Mouse (Mus musculus): ENCODE measurements around the gene Asz1.

Gene Asz1

GRCm38 (mm10) chr6:18108934-18109333, at the start of gene Asz1:
Gene Asz1 (minus strand): TSS chr6:18109061.
- in situ Hi-C loops (cut with MboI; ENCODE audit: low pct_unique_long_range_greater_than_20kb in 1 of 2, low sequenced_read_pairs in 2 of 2, unreplicated experiment in 1 of 2), result no loop called here

GRCm38 (mm10) chr6:18153031-18153430, 44.2 kb upstream of the Asz1 start:
- in situ Hi-C loops (cut with MboI; ENCODE audit: low pct_unique_long_range_greater_than_20kb in 1 of 2, low sequenced_read_pairs in 2 of 2, unreplicated experiment in 1 of 2), result no loop called here

GRCm38 (mm10) chr6:18135246-18135645, 26.4 kb upstream of the Asz1 start:
- in situ Hi-C loops (cut with MboI; ENCODE audit: low pct_unique_long_range_greater_than_20kb in 1 of 2, low sequenced_read_pairs in 2 of 2, unreplicated experiment in 1 of 2), result no loop called here

- in situ Hi-C loops (cut with MboI; ENCODE audit: low pct_unique_long_range_greater_than_20kb in 1 of 2, low sequenced_read_pairs in 2 of 2, unreplicated experiment in 1 of 2), result no loop called here
Observed at GRCm38 (mm10) chr6:18128059-18128458, 19.2 kb upstream of the Asz1 start.

GRCm38 (mm10) chr6:18127206-18127983, 18.5 kb upstream of the Asz1 start:
- in situ Hi-C loops (cut with MboI; ENCODE audit: low pct_unique_long_range_greater_than_20kb in 1 of 2, low sequenced_read_pairs in 2 of 2, unreplicated experiment in 1 of 2), result no loop called here

GRCm38 (mm10) chr6:18096861-18097260, 12.0 kb downstream of the Asz1 start:
- in situ Hi-C loops (cut with MboI; ENCODE audit: low pct_unique_long_range_greater_than_20kb in 1 of 2, low sequenced_read_pairs in 2 of 2, unreplicated experiment in 1 of 2), result loop anchor here (25.0 kb wide), 1 partner anchor 265 kb away; no protein-coding TSS in a partner anchor

- in situ Hi-C loops (cut with MboI; ENCODE audit: low pct_unique_long_range_greater_than_20kb in 1 of 2, low sequenced_read_pairs in 2 of 2, unreplicated experiment in 1 of 2), result loop anchor here (25.0 kb wide), 1 partner anchor 273 kb away; no protein-coding TSS in a partner anchor
Observed at GRCm38 (mm10) chr6:18089098-18089497, 19.8 kb downstream of the Asz1 start.

- in situ Hi-C loops (cut with MboI; ENCODE audit: low pct_unique_long_range_greater_than_20kb in 1 of 2, low sequenced_read_pairs in 2 of 2, unreplicated experiment in 1 of 2), result loop anchor here (25.0 kb wide), 1 partner anchor 275 kb away; no protein-coding TSS in a partner anchor
Observed at GRCm38 (mm10) chr6:18087160-18087804, 21.6 kb downstream of the Asz1 start.

GRCm38 (mm10) chr6:18078615-18079014, 30.2 kb downstream of the Asz1 start:
- in situ Hi-C loops (cut with MboI; ENCODE audit: low pct_unique_long_range_greater_than_20kb in 1 of 2, low sequenced_read_pairs in 2 of 2, unreplicated experiment in 1 of 2), result loop anchor here (25.0 kb wide), 1 partner anchor 284 kb away; no protein-coding TSS in a partner anchor

- in situ Hi-C loops (cut with MboI; ENCODE audit: low pct_unique_long_range_greater_than_20kb in 1 of 2, low sequenced_read_pairs in 2 of 2, unreplicated experiment in 1 of 2), result loop anchor here (25.0 kb wide), 1 partner anchor 285 kb away; no protein-coding TSS in a partner anchor
Observed at GRCm38 (mm10) chr6:18076986-18077385, 31.9 kb downstream of the Asz1 start.

- in situ Hi-C loops (cut with MboI; ENCODE audit: low pct_unique_long_range_greater_than_20kb in 1 of 2, low sequenced_read_pairs in 2 of 2, unreplicated experiment in 1 of 2), result loop anchor here (25.0 kb wide), 1 partner anchor 286 kb away; no protein-coding TSS in a partner anchor
Observed at GRCm38 (mm10) chr6:18076577-18076976, 32.3 kb downstream of the Asz1 start.

GRCm38 (mm10) chr6:18057899-18058298, 51.0 kb downstream of the Asz1 start:
- in situ Hi-C loops (cut with MboI; ENCODE audit: low pct_unique_long_range_greater_than_20kb in 1 of 2, low sequenced_read_pairs in 2 of 2, unreplicated experiment in 1 of 2), result no loop called here

GRCm38 (mm10) chr6:18051702-18052101, 57.2 kb downstream of the Asz1 start:
- in situ Hi-C loops (cut with MboI; ENCODE audit: low pct_unique_long_range_greater_than_20kb in 1 of 2, low sequenced_read_pairs in 2 of 2, unreplicated experiment in 1 of 2), result no loop called here

- in situ Hi-C loops (cut with MboI; ENCODE audit: low pct_unique_long_range_greater_than_20kb in 1 of 2, low sequenced_read_pairs in 2 of 2, unreplicated experiment in 1 of 2), result no loop called here
Observed at GRCm38 (mm10) chr6:18044299-18044698, 64.6 kb downstream of the Asz1 start.

- in situ Hi-C loops (cut with MboI; ENCODE audit: low pct_unique_long_range_greater_than_20kb in 1 of 2, low sequenced_read_pairs in 2 of 2, unreplicated experiment in 1 of 2), result no loop called here
Observed at GRCm38 (mm10) chr6:18043172-18043571, 65.7 kb downstream of the Asz1 start.

GRCm38 (mm10) chr6:18032271-18032670, 76.6 kb downstream of the Asz1 start:
- in situ Hi-C loops (cut with MboI; ENCODE audit: low pct_unique_long_range_greater_than_20kb in 1 of 2, low sequenced_read_pairs in 2 of 2, unreplicated experiment in 1 of 2), result no loop called here

GRCm38 (mm10) chr6:18031509-18032010, 77.3 kb downstream of the Asz1 start:
- in situ Hi-C loops (cut with MboI; ENCODE audit: low pct_unique_long_range_greater_than_20kb in 1 of 2, low sequenced_read_pairs in 2 of 2, unreplicated experiment in 1 of 2), result no loop called here

- in situ Hi-C loops (cut with MboI; ENCODE audit: low pct_unique_long_range_greater_than_20kb in 1 of 2, low sequenced_read_pairs in 2 of 2, unreplicated experiment in 1 of 2), result no loop called here
Observed at GRCm38 (mm10) chr6:18030868-18031508, 77.9 kb downstream of the Asz1 start.
